Mouse (Mus musculus) adrenal gland, postnatal 36 days (tissue): ENCODE measurements around the gene St3gal5. TPM values are rescaled to one million over a fixed set of nuclear protein-coding genes. Genes with fewer than 3 reads are reported as not detected.

ENCODE experiments used
- DNase-seq, 2 experiments: peaks; one replicate each; pipeline ENCODE4 v3.0.0; 2021; ENCODE audit warnings: mixed read lengths in 1 of 2
- total RNA-seq, 2 experiments: library from RNA; stranded (reverse); gene quantifications; 2 replicates each; pipeline ENCODE4 v1.2.3; 2021

The St3gal5 gene
- total RNA-seq, 2 experiments from 2014 or later = 109 to 295 TPM

DNA sequence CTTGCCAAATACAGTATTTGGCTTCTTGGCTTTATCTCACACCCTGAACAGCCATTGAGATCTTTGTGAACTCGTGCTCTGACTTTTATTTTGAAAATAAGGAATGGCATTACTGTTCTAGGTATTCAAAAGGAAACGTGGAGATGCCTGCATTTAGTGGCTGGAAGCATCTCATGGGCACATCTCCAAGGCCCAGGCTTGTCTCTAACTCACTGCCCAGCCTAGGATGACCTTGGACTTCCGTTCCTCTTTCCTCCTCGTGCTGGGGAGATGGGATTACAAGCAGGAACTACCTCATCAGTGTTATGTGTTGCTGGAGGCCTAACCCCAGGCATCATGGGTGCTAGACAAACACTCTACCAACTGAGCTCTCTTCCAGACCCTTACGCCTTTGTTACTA lies 105.9 kb downstream of the St3gal5 start:
- peak; percentile 37 to 53 for DNase-seq

Other genes starting within 250 kb of the St3gal5 start
- 10 to 100 TPM; 91.6 to 98.1 TPM for gene Ptcd3, start 188.8 kb upstream of the St3gal5 start, total RNA-seq
- 10 to 100 TPM; 71.2 to 75.2 TPM for gene Polr1a, start 188.5 kb upstream of the St3gal5 start, total RNA-seq
- 1 to 10 TPM; 3.1 to 3.2 TPM for gene Atoh8, start 138.0 kb downstream of the St3gal5 start, total RNA-seq
- not detected for gene Sftpb, start 207.0 kb downstream of the St3gal5 start, total RNA-seq
- 10 to 100 TPM; 29.5 to 35.1 TPM for gene Usp39, start 247.6 kb downstream of the St3gal5 start, total RNA-seq
- gene 0610030E20Rik, start 249.7 kb downstream of the St3gal5 start, total RNA-seq = 10 to 100 TPM; 24.1 to 30.5 TPM